Mouse (Mus musculus): ENCODE data around the gene Ski. TPM values are rescaled to one million over a fixed set of nuclear protein-coding genes. Genes with fewer than 3 reads are reported as not detected.

The Ski gene
- total RNA-seq, 2 experiments from 2014 or later: 136 to 138 TPM

- no peak for DNase-seq (ENCODE audit: low spot score in 2 of 2)
Observed at GRCm38 (mm10) chr4:155152476-155152875, 69.9 kb downstream of the Ski start.

DNA sequence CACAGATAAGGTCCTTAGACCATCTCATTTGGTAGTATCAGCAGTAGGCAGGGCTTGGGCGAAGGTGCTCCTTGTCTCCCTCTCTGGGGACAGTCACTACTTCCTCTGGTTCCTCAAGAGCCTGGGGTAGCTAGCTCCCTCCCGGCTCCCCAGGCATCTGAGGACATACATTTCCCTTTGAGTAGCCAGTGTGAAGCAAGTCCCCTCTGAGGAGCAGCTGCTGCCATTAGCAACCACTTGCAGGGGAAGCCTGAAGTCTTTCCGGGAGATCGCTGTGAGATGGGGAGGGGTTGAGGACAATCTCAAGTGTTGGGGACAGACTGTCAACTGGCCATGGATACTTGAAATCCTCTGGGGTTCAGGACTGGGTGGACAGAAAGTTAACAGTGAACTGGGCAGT lies 70.5 kb downstream of the Ski start:
- no peak for DNase-seq (ENCODE audit: low spot score in 2 of 2)

- DNase-seq (ENCODE audit: low spot score in 2 of 2): no peak
Observed at GRCm38 (mm10) chr4:155151221-155151788, 71.1 kb downstream of the Ski start.

- peak; percentile 50 to 67 for DNase-seq (ENCODE audit: low spot score in 2 of 2)
Observed at GRCm38 (mm10) chr4:155150276-155151113, 71.9 kb downstream of the Ski start.

- no peak for DNase-seq (ENCODE audit: low spot score in 2 of 2)
Observed at GRCm38 (mm10) chr4:155149941-155150275, 72.5 kb downstream of the Ski start.

DNA sequence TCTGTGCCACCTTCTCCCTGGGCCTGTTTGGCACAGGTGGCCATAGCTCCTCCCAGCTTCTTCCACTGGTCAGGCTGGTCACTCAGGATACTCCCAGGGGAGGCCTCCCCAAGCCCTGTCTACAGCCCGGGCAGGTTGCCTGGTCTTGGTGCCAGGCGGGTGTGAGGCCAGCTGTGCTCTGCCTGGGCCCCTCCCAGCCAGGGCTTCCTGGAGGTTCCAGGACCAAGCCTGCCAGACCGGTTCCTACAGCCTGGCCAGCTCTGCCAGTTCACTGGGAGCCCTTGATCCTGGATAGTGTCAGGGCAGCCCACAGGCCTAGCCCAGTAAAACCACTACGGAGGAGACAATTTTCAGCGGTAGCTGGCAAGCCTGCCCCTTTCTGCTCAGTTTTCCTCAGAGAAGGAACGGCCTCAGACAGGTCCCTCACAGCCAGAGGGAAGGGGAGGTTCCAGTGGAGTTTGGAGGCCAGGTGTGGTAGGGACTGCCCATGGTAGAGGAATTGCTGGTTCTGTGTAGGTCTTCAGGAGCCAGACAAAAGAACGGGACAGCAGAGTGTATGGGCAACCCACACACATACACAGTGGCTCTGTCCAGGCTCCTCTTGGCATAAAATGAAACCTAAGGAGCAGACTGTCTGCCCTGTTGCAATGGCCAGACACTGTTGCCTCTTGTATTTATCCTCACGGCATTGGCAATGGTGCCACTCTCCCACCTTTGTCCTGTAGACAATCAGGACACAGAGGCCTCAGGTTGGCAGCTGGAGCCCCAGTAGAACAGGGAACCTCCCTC lies 73.3 kb downstream of the Ski start:
- DNase-seq (ENCODE audit: low spot score in 2 of 2): no peak

- DNase-seq (ENCODE audit: low spot score in 2 of 2): no peak
Observed at GRCm38 (mm10) chr4:155148453-155148852, 73.9 kb downstream of the Ski start.

- no peak for DNase-seq (ENCODE audit: low spot score in 2 of 2)
Observed at GRCm38 (mm10) chr4:155146107-155146823, 76.1 kb downstream of the Ski start.

GRCm38 (mm10) chr4:155144548-155145180 lies 77.7 kb downstream of the Ski start:
- no peak for DNase-seq (ENCODE audit: low spot score in 2 of 2)

DNA sequence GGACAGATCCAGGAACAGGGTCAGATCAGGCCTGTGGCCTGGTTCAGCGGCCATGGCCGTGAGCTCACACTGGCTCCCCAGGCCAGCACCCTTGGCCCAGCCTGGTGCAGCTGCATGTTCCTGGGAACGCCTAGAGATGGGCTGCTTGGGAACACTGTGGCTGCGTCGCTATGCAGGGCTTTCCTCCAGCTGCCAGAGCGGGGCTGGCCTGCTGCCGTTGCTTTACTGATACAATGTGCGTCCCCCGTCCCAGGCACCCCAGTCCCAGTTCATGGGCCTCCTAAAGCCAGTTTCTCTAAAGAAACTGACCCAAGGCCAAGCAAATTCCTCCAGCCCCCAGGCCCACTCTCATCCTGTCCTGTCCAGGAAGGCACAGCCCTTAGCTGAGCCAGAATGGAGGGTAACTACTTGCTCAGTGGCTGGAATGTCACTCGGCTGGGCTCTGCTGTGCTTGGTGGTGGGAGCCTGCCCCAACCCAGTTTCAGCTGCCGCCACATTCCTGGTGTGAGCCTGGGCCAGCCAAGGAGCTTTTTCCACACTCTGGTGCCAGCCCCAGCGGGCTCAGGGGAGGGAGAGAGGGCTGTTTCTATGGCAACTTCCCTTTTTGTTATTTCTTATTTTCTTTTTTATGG lies 78.4 kb downstream of the Ski start:
- peak; percentile 48 to 66 for DNase-seq (ENCODE audit: low spot score in 2 of 2)

DNA sequence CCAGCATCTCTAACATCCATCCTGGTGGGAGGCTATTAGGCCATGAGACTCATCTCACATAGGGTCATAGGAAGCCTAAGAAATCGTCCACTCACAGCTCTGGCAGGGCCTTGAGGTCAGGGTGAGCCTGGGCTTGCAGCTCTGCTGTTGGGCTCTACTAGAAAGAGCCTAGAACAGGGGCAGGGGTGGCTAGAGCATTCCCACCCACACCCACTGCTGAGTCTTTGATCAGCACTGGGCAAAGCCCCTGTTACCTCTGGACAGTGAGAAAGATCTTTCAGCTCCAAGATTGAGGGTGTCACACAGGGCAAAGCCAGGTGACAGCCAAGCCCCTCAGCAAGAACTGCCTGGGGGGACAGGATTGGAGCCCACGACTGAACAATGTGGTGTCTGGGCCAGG lies 79.0 kb downstream of the Ski start:
- DNase-seq (ENCODE audit: low spot score in 2 of 2): no peak

DNA sequence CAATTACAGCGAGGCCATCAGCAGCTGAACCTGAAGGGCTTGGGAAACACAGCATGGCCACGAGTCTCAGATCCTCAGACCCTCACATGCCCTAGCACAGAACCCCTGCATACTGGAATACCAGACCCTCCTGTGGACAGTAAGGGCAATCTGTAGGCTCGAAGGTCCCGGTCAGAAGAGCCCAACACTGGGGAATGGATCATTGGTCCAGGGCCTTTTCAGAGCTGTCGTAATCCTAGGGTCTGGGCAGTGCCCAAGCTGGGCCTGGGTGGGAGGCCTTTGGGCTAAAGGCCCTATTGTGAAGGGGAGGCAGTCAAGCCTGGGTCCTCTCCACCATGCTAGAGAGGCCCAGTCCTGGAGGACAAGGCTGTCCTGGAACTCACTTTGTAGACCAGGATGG lies 79.6 kb downstream of the Ski start:
- DNase-seq (ENCODE audit: low spot score in 2 of 2): no peak

- DNase-seq (ENCODE audit: low spot score in 2 of 2): no peak
Observed at GRCm38 (mm10) chr4:155140795-155141265, 81.6 kb downstream of the Ski start.

- DNase-seq (ENCODE audit: low spot score in 2 of 2): no peak
Observed at GRCm38 (mm10) chr4:155140150-155140549, 82.2 kb downstream of the Ski start.

GRCm38 (mm10) chr4:155139281-155140045 lies 82.9 kb downstream of the Ski start:
- DNase-seq (ENCODE audit: low spot score in 2 of 2): no peak

- no peak for DNase-seq (ENCODE audit: low spot score in 2 of 2)
Observed at GRCm38 (mm10) chr4:155138451-155138850, 83.9 kb downstream of the Ski start.

- DNase-seq (ENCODE audit: low spot score in 2 of 2): no peak
Observed at GRCm38 (mm10) chr4:155137891-155138290, 84.5 kb downstream of the Ski start.

GRCm38 (mm10) chr4:155135909-155136585 lies 86.3 kb downstream of the Ski start:
- DNase-seq (ENCODE audit: low spot score in 2 of 2): no peak

- DNase-seq (ENCODE audit: low spot score in 2 of 2): no peak
Observed at GRCm38 (mm10) chr4:155134686-155135172, 87.7 kb downstream of the Ski start.

Data from layer of hippocampus, adult 18-20 months (tissue).